Mouse (Mus musculus) mouse trophoblast stem cell (cell line): ENCODE measurements around the gene Cd247.
"Not testable (repeated sequence)": the region's sequence is repeated elsewhere in the genome, so short reads cannot be mapped to it uniquely, and the experiment has no call there.

Experiments used
- in situ Hi-C, 2 experiments: fragments of 300-500 bp; cut with MseI, MboI; formaldehyde crosslinking; loops; 2 replicates in 1 of 2; 3 replicates in 1 of 2; pipeline ENCODE4 v1.15.1; 2025

The Cd247 gene

DNA sequence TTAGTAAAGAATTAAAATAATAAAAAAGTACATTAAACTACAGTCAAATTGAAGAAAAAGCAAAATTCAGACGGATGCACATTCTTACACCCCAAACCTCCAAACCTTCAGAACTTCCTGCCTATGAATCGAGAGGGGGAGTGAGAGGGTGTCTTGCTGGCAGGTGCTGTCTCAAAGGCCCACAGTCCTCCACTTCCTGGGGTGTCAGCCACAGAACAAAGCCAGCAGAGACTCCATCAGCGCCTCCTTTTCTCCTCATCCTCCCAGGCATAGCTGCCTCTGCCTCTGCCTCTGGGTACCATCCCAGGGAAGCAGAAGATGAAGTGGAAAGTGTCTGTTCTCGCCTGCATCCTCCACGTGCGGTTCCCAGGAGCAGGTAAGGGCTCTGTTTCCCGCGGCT is at the start of gene Cd247:
Gene Cd247, plus strand, starts transcription at position 171 of the 400 bp plus-strand sequence.
- in situ Hi-C loops: loop anchor here (10.0 to 25.0 kb wide), 2 partner anchors 66 to 524 kb away; no protein-coding TSS in a partner anchor

DNA sequence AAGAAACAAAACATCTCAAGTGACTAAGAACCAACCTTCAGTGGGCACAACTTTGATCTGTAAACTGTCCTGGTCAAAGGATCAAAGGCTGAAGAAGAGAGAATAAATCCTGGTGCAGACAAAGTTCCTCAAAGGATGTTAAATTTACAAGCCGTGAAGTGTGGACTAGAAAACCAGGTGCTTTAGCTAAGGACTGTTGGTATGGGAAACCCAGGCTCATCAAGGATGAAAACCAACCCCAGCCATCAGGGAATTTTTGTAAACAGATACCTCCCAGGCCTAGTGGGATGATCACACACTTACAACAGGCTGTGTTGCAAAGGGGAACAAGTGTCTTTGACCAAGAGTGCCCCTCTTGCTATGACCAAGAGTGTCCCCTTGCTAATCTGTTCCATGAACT is 49.5 kb upstream of the Cd247 start:
- in situ Hi-C loops: loop anchor here (5.0 to 10.0 kb wide), 2 partner anchors 77 to 154 kb away; no protein-coding TSS in a partner anchor

DNA sequence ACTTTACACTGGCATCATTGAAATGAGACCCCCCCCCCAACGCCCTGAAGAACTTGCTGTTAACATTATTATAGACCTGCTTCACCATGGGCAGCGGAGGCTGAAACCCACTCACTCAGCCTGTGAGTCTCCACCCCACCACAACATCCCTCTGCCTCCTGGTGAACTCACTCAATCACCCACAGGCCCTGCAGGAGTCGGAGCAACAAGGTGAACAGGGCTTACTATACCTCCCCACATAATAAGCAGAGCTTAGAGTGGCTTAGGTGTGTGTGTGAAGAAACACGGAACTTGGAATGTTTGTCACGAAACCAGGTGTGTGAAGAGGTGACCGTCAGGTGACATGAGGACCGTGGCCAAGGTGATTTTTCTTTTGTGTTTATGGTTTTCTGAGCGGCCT is 46.5 kb upstream of the Cd247 start:
- in situ Hi-C loops: no loop called here

DNA sequence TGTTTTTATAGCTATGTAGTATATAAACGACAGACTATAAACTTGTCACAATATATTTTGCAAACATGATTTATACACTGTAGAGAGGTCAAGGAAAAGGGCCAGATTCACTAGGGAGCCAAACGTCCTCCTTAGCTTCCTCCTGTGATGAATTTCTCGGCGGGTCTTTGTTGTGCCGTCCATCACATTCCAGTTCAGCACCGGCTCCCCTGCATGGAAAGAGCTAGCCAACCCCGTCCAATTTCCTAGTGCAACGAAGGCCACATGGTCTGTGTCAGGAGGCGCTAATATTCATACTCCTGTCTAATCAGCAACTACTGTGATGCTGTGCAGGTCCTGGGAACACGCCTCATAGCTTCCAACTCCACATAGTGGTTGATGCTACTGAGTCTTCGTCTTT is 40.4 kb upstream of the Cd247 start:
- in situ Hi-C loops: no loop called here

DNA sequence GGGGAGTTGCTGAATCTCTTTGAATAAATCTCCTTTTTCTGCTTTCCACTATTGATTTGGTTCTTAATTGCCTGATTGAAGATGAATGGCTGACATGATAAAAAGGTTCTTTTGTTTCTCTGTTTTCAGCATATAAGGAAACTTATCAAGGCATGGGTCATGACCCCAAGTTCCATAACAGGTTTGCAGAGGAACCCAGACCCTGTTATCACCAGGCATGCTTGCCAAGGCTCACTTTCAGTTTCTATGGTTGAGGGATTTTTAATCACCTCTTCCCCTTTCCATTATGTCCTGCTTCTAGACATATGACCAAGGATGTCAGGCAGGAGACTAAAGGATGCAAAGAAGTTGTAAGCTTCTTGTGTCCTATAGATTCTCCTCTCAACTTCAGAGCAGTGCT is 37.3 kb upstream of the Cd247 start:
- in situ Hi-C loops: loop anchor here in 1 of 2 experiments (5.0 kb wide), 1 partner anchor 64 kb away; no protein-coding TSS in a partner anchor

DNA sequence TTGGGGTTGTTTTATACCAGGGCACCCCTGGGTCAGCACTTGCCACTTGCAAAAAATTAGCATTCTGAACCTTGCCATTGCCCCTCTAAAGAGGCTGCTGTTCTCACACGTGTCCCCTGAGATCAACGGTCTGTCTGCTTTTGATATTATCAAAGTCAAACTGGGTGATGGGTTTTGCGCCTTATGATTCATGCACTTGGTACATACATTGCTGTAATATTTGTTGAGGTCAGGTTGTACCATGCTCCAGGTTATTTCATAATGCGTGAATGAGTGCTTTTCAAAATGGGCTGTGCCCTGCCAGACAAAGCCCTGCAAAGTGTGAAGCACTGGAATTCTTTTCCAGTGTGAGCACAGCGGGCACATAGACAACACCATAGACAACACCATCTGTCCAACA is 36.6 kb upstream of the Cd247 start:
- in situ Hi-C loops: loop anchor here in 1 of 2 experiments (5.0 kb wide), 1 partner anchor 65 kb away; no protein-coding TSS in a partner anchor

DNA sequence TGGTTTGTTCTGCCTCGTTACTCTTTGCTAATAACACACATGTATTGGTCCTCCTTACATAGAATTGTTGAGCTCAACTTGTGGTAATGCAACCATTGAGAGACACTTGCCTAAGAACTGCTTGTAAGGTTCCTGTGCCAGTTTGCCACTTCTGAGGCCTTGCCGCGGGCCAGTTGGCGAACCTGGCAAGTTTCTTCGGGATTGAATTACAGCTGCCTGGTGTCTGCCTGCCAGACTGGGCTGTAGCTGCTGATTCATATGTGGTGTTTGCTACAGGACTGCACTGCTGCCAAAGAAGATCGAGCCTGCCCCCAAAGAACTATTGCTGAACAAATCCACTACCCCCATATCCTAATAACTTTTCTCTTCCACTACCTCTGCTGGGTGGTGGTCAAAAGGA is 34.3 kb upstream of the Cd247 start:
- in situ Hi-C loops: loop anchor here in 1 of 2 experiments (5.0 kb wide), 1 partner anchor 67 kb away; no protein-coding TSS in a partner anchor

DNA sequence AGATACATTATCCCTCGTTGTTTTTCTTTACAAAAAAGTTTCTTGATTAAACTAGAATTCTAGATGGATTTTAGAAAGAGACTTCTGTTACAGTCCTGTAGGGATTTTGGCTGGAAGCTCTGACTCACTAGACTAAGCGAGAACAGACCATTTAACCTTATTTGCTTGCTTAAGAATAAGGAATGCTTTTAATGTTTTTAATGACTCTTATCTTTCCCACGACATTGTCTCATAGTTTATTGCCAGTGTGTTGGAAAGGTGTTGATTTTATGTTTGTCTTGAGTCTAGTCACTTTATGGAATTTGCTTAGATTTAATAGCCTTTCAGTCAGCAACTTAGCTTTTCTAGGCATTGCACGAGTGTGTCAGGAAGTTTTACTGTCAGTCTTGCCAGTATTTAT is 33.3 kb upstream of the Cd247 start:
- in situ Hi-C loops: no loop called here

DNA sequence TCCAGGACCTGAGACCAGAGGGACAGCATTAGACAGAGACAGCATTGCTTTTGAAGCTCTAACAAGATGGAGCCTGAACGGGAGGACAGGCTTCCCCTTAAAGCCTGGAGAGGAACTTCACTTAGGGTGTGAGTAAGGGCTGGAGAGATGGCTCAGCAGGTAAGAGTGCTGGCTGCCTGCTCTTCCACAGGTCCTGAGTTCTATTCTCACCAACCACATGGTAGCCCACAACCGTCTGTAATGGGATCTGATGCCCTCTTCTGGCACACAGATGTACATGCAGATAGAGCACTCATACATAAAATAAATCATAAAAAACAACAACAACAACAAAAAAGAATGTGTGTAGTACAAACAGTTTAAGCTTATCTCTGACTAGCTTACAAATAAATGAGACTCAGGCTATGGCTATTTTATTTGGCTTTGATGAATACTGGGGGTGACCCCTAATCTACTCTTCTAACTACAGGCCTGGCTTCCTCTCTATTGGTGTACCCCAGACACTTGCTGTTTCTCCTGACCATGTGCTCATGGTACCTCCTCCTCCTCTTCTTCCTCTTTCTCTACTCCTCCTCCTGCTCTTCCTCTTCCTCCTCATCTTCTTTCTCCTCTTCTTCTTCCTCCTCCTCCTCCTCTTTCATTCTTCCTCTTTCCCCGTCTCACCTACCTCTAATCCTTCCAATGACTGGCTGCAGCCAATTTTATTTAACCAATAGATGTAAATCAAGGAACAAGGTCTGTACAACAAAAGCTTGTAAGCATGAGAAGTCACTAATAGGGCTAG is 26.8 kb upstream of the Cd247 start:
- in situ Hi-C loops: no loop called here

DNA sequence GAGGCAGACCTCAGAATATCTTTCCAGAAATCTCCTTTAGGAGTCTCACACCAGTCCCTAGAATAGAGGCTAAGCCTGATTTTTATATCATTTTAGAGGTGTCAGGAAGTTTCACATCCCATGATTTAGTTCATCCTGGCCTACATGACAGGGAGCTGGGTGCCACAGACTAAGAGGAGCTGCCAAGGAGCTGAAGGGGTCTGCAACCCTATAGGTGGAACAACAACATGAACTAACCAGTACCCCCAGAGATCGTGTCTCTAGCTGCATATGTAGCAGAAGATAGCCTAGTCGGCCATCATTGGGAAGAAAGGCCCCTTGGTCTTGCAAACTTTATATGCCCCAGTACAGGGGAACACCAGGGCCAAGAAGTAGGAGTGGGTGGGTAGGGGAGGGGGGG is 26.0 kb upstream of the Cd247 start:
- in situ Hi-C loops: not testable (repeated sequence)

DNA sequence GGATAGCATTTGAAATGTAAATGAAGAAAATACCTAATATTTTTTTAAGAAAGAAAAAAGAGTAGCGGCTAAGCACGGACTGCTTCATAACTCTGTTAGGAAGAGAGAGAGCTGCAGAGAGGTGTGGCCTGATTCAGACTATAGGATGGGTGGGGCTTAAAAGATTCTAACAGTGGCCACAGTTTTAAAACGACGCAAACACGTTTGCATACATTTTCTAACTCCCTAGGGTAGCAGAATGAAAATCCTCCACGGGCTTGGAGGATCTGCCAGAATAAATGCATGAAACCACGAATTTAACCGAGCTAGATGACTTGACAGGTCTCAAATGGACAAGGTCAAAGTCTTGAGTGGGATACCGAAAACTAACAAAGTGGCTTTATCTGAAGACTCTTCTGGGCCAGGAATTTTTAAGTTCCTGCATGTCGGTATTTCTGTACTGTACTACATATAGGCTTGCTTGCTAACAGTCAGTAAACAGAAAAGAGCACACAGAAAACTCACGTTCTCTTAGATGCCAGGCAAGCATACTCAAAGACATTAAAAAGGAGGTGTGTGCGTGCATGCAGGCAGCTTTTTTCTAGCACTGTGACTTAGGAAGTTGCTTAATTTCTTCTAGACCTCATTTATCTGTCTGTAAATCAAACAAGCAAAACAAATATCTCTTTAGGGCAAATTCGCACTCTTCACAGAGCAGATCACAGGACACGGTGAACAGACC is 25.4 kb upstream of the Cd247 start:
- in situ Hi-C loops: no loop called here

DNA sequence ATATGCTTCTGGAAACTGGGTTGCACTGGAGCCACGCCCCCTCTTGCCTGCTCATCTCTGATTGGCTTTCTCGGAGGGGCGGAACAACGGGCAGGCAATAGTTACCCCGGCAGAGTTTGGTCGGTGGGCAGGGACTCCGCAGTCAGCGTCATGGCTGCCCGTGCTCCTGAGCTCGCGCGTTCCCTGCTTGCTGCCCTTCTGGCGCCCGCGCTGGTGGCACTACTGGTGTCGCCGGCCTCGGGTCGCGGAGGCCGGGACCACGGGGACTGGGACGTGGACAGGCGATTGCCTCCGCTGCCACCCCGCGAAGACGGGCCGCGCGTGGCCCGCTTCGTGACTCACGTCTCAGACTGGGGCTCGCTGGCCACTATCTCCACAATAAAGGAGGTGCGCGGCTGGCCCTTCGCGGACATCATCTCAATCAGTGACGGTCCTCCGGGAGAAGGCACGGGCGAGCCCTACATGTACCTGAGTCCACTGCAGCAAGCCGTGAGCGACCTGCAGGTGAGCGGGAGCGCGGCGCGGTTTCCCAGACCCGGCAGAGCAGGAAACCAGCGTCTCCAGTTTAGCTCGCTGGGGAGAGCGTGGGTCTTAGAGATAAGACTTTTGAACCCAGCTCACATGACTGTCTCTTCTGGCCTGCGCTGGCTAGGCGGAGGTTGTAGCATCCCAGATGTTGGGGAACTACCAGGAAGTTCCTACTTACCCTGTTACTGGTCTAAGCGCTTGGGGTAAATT is 24.7 kb upstream of the Cd247 start, which contains the start of gene Creg1:
Gene Creg1, plus strand, starts transcription at position 112 of the 738 bp plus-strand sequence.
- in situ Hi-C loops: no loop called here

DNA sequence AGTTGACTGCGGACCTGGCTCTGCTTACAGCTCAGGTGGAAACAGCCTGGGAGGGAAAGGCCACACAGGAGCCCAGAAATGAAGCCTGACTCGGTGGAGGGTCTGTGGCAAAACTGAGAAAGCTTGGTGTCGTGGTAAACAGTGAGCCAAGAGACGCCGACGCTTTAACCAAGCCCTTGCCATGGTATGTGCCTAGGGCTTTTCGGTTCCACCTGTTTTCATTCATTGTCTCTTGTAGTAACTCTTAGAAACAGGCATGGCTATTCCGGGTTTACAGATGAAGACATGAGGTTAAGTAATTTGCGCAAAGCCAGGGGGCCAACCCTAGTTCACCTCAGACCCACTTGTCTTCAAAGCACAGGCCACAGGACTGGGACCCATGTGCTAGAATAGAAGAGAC is 23.9 kb upstream of the Cd247 start:
- in situ Hi-C loops: no loop called here

DNA sequence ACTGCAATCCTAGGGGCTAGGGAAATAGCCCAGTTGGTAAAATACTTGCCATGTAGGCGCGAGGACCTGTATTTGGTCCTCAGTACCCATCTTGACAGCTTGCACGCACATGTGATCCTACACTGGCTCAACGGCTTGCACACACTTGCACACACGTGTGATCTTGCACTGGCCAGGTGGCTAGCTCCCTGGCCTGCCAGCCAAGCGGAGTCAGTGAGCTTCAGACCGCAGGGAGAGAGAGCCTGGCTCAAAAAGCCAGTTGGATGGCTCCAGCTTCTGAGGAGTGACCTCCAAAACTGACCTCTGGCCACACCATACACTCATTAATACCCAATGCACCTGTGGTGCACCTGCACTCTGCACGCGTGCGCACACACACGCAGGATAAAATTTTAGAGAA is 23.4 kb upstream of the Cd247 start:
- in situ Hi-C loops: no loop called here

DNA sequence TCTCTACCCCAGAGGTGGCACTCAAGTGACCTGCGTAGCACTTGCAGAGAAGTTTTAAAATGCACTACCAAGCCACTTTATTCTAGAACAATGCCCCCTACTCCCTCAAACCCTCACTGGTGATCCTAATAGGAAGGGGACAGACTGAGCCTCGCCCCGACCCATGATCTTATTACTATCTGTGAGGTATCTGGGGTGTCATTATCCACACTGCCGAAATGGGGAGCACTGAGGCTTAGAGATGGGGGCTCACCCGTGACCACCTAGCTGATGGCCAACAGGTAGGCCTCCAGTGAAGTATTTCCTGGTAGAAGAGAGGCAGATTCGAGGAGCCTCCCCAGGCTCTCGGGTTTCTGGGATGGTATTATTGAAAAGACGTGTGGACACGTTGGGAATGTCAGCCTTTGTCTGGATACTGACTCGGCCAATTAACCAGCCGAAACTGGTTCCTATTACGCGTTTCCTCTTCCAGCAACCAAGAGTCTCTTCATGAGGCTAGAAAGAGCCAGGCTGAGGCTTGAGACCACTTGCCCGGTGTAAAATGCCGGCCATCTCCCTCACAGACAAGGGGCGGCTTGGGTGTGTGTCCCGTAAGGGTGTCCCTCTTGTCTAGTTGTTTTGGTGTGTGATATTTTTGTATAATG is 22.7 kb upstream of the Cd247 start:
- in situ Hi-C loops: no loop called here

DNA sequence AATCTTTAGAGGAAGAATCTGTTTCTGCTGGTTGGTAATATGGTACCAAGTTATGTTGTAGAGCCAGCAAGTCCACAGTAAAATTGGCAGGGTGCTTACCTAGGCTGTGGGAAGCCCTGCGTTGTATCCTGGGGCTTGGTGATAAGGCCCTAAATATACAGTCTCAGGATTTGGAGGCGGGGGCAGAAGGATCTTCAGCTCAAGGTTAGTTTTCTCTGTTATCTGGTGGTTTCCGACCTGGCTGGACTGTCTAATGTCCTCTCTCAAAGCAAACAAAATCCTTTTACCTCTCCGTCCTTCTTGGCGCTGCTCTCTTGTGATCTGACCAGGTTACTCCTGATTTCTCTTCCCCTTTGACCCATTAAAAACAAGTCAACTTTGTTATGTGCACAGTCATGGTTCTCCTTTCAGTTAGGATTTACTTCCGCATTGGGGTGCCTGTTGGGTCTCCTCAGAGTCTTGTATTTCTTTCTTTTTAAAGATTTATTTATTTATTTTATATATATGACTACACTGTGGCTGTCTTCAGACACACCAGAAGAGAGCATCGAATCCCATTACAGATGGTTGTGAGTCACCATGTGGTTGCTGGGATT is 22.1 kb upstream of the Cd247 start:
- in situ Hi-C loops: no loop called here

DNA sequence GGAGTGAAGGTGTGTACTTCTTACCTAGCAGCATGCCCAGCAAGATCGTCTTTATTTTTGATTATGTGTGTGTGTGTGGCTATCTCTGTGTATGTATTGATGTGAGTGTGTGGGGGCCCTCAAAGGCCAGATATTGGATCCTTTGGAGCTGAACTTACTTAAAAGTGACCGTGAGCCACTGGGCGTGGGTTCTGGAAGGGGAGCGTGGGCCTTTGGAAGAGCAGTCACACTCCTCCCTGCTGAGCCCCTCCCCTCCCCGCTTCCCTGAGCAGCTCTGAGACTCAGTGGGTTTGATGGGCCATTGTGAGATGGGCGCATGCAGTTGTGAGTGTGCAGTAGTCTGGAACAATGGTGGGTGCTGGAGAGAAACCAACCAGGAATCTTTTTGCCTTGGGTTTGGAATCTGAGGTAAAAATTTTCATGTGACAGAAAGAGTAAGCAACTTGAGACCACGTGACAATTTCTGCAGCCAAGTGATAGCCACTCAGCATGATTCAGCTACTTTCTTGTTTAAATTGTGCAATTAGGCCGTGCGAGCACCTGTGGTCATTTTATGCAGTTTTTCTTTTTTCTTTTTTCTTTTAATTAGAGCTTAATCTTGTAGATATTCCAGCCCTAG is 19.5 kb upstream of the Cd247 start:
- in situ Hi-C loops: no loop called here

DNA sequence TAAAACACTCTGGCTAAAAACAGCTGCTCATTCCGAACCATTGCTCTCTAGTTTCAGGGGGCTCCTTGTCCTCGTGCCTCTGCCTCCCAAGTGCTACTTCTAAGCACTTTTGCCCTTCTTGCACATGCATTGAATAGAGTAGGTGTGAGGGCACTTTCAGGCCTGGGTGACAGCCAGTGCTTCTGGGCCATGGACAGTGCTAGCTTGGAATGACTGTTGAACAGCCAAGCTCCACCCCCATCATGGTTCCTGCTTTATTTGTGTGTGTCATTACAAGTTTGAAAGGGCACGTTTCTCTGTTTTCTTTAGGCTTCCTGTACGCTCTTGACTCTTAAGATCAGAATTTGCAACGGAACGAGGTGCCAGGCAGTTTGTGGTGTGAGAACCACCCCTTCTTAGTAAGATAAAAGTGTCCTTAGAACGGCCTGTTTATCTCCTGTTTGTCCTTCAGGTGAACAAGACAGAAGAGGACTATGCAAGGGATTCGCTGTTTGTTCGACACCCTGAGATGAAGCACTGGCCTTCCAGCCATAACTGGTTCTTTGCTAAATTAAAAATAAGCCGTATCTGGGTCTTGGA is 18.2 kb upstream of the Cd247 start:
- in situ Hi-C loops: no loop called here

DNA sequence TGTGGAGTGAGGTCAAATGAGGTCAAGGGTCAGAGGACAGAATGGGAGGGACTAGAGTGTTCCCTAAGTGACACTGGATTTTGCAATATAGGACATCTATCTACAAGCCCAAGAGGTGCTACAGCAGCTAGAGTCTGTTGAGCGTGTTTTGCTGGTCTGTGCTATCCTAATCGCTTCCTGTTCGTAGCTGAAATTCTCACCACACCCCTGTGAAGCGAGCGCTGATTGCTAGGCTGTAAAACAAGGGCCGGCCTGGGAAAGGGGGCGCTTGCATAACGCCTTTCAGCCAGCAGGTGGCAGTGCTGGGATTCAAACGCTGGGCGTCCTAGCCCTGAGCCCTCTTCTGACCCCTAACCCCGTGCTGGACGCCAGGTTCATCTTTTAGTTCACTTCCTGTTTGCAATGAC is 17.0 kb upstream of the Cd247 start:
- in situ Hi-C loops: no loop called here

DNA sequence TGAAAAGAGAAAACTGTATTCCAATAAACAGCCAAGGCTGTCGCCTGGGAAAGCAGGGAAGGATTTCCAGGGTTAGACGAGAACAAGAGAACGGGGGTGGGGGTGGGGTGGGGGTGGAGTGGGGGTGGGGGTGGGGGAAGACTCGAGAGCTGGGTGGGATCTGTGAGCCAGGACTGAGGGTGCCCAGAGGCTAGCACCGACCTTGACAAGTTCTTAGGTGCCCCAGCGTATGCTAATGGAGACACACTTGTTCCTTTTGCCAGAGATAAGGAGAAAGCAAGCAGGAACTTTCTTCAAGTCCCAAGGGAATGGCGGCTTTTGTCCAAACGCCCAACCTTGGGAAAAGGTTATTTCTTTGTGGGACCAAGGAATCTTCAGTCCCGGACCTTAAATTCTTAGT is 16.5 kb upstream of the Cd247 start:
- in situ Hi-C loops: no loop called here
